Mouse (Mus musculus) heart, embryonic 15.5 days (tissue): ENCODE measurements around the gene S1pr1. TPM values are rescaled to one million over a fixed set of nuclear protein-coding genes. Genes with fewer than 3 reads are reported as not detected.

Source experiments
- ATAC-seq: fragments of 200-750 bp; cut with Nextera tagmentation; replicated peaks from 2 replicates; pipeline ENCODE4 v1.8.0; 2017; ENCODE audit warnings: low read depth, moderate TSS enrichment; ENCODE audit not compliant: insufficient number of reproducible peaks, insufficient read depth, low FRiP score
- H3K27ac ChIP-seq: fragments of 300-500 bp; sonication (generic); 2 replicates; pipeline ENCODE4 v1.5.1; 2015; ENCODE audit warnings: mild to moderate bottlenecking, inconsistent platforms
- H3K27me3 ChIP-seq: fragments of 300-500 bp; sonication (generic); 2 replicates; pipeline ENCODE4 v1.6.1; 2015; ENCODE audit warnings: inconsistent platforms
- H3K36me3 ChIP-seq: fragments of 300-500 bp; sonication (generic); 2 replicates; pipeline ENCODE4 v1.6.1; 2015; ENCODE audit warnings: mild to moderate bottlenecking, inconsistent platforms
- H3K4me1 ChIP-seq: fragments of 300-500 bp; sonication (generic); replicated peaks from 2 replicates; pipeline ENCODE4 v1.6.1; 2015; ENCODE audit warnings: inconsistent platforms
- H3K4me2 ChIP-seq: fragments of 300-500 bp; sonication (generic); 2 replicates; pipeline ENCODE4 v1.6.1; 2015; ENCODE audit warnings: inconsistent platforms, mild to moderate bottlenecking, moderate library complexity
- H3K4me3 ChIP-seq: fragments of 300-500 bp; sonication (generic); 2 replicates; pipeline ENCODE4 v1.5.1; 2015; ENCODE audit warnings: mild to moderate bottlenecking, inconsistent platforms
- H3K9ac ChIP-seq: fragments of 300-500 bp; sonication (generic); 2 replicates; pipeline ENCODE4 v1.6.1; 2015; ENCODE audit warnings: mild to moderate bottlenecking, inconsistent platforms
- H3K9me3 ChIP-seq: fragments of 300-500 bp; sonication (generic); replicated peaks from 2 replicates; pipeline ENCODE4 v1.6.1; 2016; ENCODE audit warnings: inconsistent platforms
- WGBS: fragments of 180-500 bp; shearing (Covaris S2); methylation state at CpG from one replicate; pipeline ENCODE4 v1.1.7; 2015; ENCODE audit warnings: mixed read lengths; 5-methylcytosine and 5-hydroxymethylcytosine counted together
- polyA plus RNA-seq: library from polyadenylated mRNA; unstranded; fragments of >200 nt; fragmentation: Nextera tagmentation; extraction: Ambion mirVana; gene quantifications from 2 replicates; pipeline ENCODE4 v1.2.1, GENCODE M21; 2015

Gene S1pr1
- polyA plus RNA-seq, 1 experiment from 2014 or later = 85.4 TPM

- no peak for ATAC-seq
- H3K9ac ChIP-seq = no peak overlapping the region; the same call in 1 of the 2 replicates
- no peak overlapping the region for H3K4me3 ChIP-seq
- 0 out of 2 replicates have a peak overlapping the region, but pooled peaks have one; percentile 9 for H3K27ac ChIP-seq
- peak overlapping the region; percentile 38 for H3K4me2 ChIP-seq
- H3K4me1 ChIP-seq = peaks cover 10% of the 10 kb centered on the region
- no peaks in the 10 kb centered on the region for H3K36me3 ChIP-seq
- no peaks in the 10 kb centered on the region for H3K9me3 ChIP-seq
- 24% methylated on average over 9 of the region's 9 CpGs for WGBS
- H3K27me3 ChIP-seq = no peaks in the 10 kb centered on the region
These were observed 41.8 kb downstream of the S1pr1 start for GRCm38 (mm10) chr3:115672965-115673662.

- Histone ChIP-seq H3K4me3 (no peak overlapping the region), H3K36me3 (no peaks in the 10 kb centered on the region), H3K27ac (no peak overlapping the region), H3K4me2 (no peak overlapping the region), H3K9me3 (no peaks in the 10 kb centered on the region), H3K27me3 (no peaks in the 10 kb centered on the region), H3K9ac (no peak overlapping the region), H3K4me1 (peaks cover 10% of the 10 kb centered on the region)
- no peak for ATAC-seq
- 77% methylated on average over 1 of the region's 1 CpGs for WGBS
These were observed 45.6 kb downstream of the S1pr1 start for GRCm38 (mm10) chr3:115669230-115669629.

- H3K4me1 ChIP-seq = no peaks in the 10 kb centered on the region
- no peak overlapping the region for H3K4me2 ChIP-seq
- no peak overlapping the region for H3K4me3 ChIP-seq
- H3K27ac ChIP-seq = no peak overlapping the region
- H3K9ac ChIP-seq = no peak overlapping the region
- WGBS = 80% methylated on average over 2 of the region's 2 CpGs
- no peaks in the 10 kb centered on the region for H3K36me3 ChIP-seq
- no peaks in the 10 kb centered on the region for H3K9me3 ChIP-seq
- ATAC-seq = no peak
- H3K27me3 ChIP-seq = no peaks in the 10 kb centered on the region
These were observed 47.7 kb downstream of the S1pr1 start for GRCm38 (mm10) chr3:115667182-115667581.

- no peak overlapping the region for H3K9ac ChIP-seq
- WGBS = 63% methylated on average over 8 of the region's 8 CpGs
- H3K4me1 ChIP-seq = no peaks in the 10 kb centered on the region
- no peaks in the 10 kb centered on the region for H3K27me3 ChIP-seq
- H3K4me2 ChIP-seq = no peak overlapping the region
- no peak overlapping the region for H3K27ac ChIP-seq
- no peaks in the 10 kb centered on the region for H3K9me3 ChIP-seq
- no peaks in the 10 kb centered on the region for H3K36me3 ChIP-seq
- ATAC-seq = no peak
- no peak overlapping the region for H3K4me3 ChIP-seq
These were observed 48.3 kb downstream of the S1pr1 start for GRCm38 (mm10) chr3:115666547-115666946.

GRCm38 (mm10) chr3:115664497-115664896, 50.4 kb downstream of the S1pr1 start:
- 41% methylated on average over 3 of the region's 3 CpGs for WGBS
- Histone ChIP-seq H3K4me1 (no peaks in the 10 kb centered on the region), H3K27me3 (no peaks in the 10 kb centered on the region), H3K4me3 (no peak overlapping the region), H3K36me3 (no peaks in the 10 kb centered on the region), H3K27ac (no peak overlapping the region), H3K9ac (no peak overlapping the region), H3K9me3 (no peaks in the 10 kb centered on the region), H3K4me2 (no peak overlapping the region)
- ATAC-seq = no peak

- Histone ChIP-seq H3K9ac (no peak overlapping the region), H3K4me2 (no peak overlapping the region), H3K4me1 (no peaks in the 10 kb centered on the region; the same call in 1 of the 2 replicates), H3K36me3 (no peaks in the 10 kb centered on the region), H3K27me3 (no peaks in the 10 kb centered on the region), H3K4me3 (no peak overlapping the region), H3K27ac (no peak overlapping the region), H3K9me3 (no peaks in the 10 kb centered on the region)
- peak; percentile 69; the same call in 1 of the 2 replicates for ATAC-seq
- 44% methylated on average over 9 of the region's 9 CpGs for WGBS
These were observed 54.0 kb downstream of the S1pr1 start for GRCm38 (mm10) chr3:115660701-115661460.

Other genes starting within 250 kb of the S1pr1 start
- 15.2 and 22.0 TPM in 2 replicates for gene Dph5, start 172.8 kb upstream of the S1pr1 start, polyA plus RNA-seq